Mouse (Mus musculus): ENCODE results near the gene Gm20388.

GRCm38 (mm10) chr8:120111382-120111781 lies 200.7 kb downstream of the Gm20388 start:
- TF ChIP-seq CTCF (IDR thresholded peaks at IDR 0.05; ENCODE audit: borderline replicate concordance, extremely low read depth, insufficient read depth, insufficient read length) (no peak), POLR2A (IDR thresholded peaks at IDR 0.05; ENCODE audit: borderline replicate concordance, extremely low read depth, insufficient read depth, insufficient read length, poor library complexity, severe bottlenecking) (no peak)

Measured in brain, embryonic 14.5 days (tissue).